Mouse (Mus musculus) myocyte (in vitro differentiated cells): ENCODE measurements at regions not wholly inside any gene's neighbourhood (a gene's known extent, or its start where the extent isn't known, plus 50 kb on each side); places are given as distances from the start of the nearest gene placed in this dataset.

Source experiments
- POLR2A ChIP-seq: IDR thresholded peaks from one replicate; pipeline ENCODE4 v1.6.1; 2011; ENCODE audit warnings: low read depth, mild to moderate bottlenecking, control low read depth, moderate library complexity; ENCODE audit not compliant: insufficient read length
- POLR2AphosphoS2 ChIP-seq: IDR thresholded peaks from one replicate; pipeline ENCODE4 v1.6.1; 2011; ENCODE audit warnings: low read depth, control low read depth; ENCODE audit not compliant: insufficient read length
- TCF12 ChIP-seq: IDR thresholded peaks from one replicate; pipeline ENCODE4 v1.6.1; 2011; ENCODE audit warnings: mild to moderate bottlenecking, control low read depth; ENCODE audit not compliant: poor library complexity, insufficient read depth, severe bottlenecking
- USF1 ChIP-seq: IDR thresholded peaks from one replicate; pipeline ENCODE4 v1.6.1; 2011; ENCODE audit warnings: low read depth, mild to moderate bottlenecking, control low read depth, moderate library complexity

DNA sequence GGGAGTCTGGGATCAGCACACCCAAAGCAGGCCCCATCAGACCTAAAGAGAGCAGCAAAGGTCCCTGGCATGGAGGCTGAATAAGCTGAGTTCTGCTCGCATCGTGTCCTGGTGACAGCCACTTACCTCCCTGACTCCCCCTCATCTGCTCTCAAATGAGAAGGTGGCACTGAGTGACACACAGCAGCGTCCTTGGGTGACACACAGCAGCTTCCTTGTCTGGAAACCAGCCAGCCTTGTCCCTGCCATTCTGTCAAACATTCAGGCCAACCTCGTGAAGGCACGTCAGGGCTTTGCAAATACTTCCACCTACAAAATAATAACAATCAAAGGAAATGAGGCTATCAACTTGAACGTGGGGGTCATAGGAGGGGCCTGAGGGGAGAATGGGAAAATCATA, 183.7 kb upstream of the Dnajc19 start:
- TF ChIP-seq POLR2A (no peak), POLR2AphosphoS2 (no peak), TCF12 (no peak), USF1 (no peak)
